Mouse (Mus musculus) lung, adult 2 months (tissue): ENCODE measurements at regions not wholly inside any gene's neighbourhood (a gene's known extent, or its start where the extent isn't known, plus 50 kb on each side); places are given as distances from the start of the nearest gene placed in this dataset.

Experiments
- CTCF ChIP-seq: fragments of 200-500 bp; IDR thresholded peaks from 2 replicates; pipeline ENCODE4 v1.5.1; 2011; ENCODE audit warnings: mild to moderate bottlenecking, low read length, control low read depth; ENCODE audit not compliant: insufficient read depth
- POLR2A ChIP-seq: fragments of 200-500 bp; IDR thresholded peaks from 2 replicates; pipeline ENCODE4 v1.6.1; 2011; ENCODE audit warnings: low read depth, mild to moderate bottlenecking, control low read depth, low read length, borderline replicate concordance; ENCODE audit errors: extremely low read depth

GRCm38 (mm10) chr5:13931011-13931410 is 94.1 kb upstream of the Sema3e start:
- no peak for TF ChIP-seq CTCF
- TF ChIP-seq POLR2A, result no peak
